Mouse (Mus musculus) megakaryocyte-erythroid progenitor cell, adult 5-6 weeks (primary cell): ENCODE results near the gene Alx1. TPM values are rescaled to one million over a fixed set of nuclear protein-coding genes. Genes with fewer than 3 reads are reported as not detected.

Experiments
- total RNA-seq, 2 experiments: library from RNA; stranded (forward) in 1 of 2; stranded (reverse) in 1 of 2; fragments of 200-1000, 215-1000 nt in 1 of 2; fragments of >200 nt in 1 of 2; fragmentation: Nextera tagmentation in 1 of 2; gene quantifications; 2 replicates each; pipeline ENCODE4 v1.2.3; 2014 to 2017

The Alx1 gene
- total RNA-seq, 2 experiments from 2014 or later: not detected

Other genes with a start within 250 kb of the Alx1 start
- gene Lrriq1, start 206.1 kb upstream of the Alx1 start, total RNA-seq (2014; fragmentation: Nextera tagmentation): not detected in 2 replicates
- not detected in 2 replicates for gene Lrriq1, start 206.1 kb upstream of the Alx1 start, total RNA-seq (2017)